Comparison of ENCODE assay signal across 13 mouse cellular contexts in genomic region chr13:119965302-119965952, GRCm38 (mm10). TPM values are rescaled to one million over a fixed set of nuclear protein-coding genes. Genes with fewer than 3 reads are reported as not detected.
DNase-seq lines count a peak whose midpoint lies in the region; ATAC-seq and TF ChIP-seq lines count a peak whose summit lies in the region.
"Not testable (repeated sequence)": the region's sequence is repeated elsewhere in the genome, so short reads cannot be mapped to it uniquely, and the experiment has no call there.
"Had no signal": no experiment of that assay in that cellular context is flagged by ENCODE, and none has a peak within 500 bp of the region (broad histone marks: within the 10 kb centered on the region; RNA-seq: fewer than 3 reads in every experiment).

No protein-coding gene starts in this region.

- not testable (repeated sequence) for DNase-seq in embryonic facial prominence, embryonic 14.5 days (ENCODE audit: low spot score); lung, embryonic 14.5 days; stomach, postnatal 0 days (ENCODE audit: low spot score)
- DNase-seq in kidney, postnatal 14 days: peak; percentile 3

- H3K36me3 ChIP-seq in embryonic facial prominence, embryonic 14.5 days (ENCODE audit: control insufficient read depth, insufficient read depth, low read length); heart, embryonic 11.5 days (ENCODE audit: control insufficient read depth, insufficient read depth, low read length); hindbrain, embryonic 16.5 days (ENCODE audit: control insufficient read depth, insufficient read depth, low read length); lung, embryonic 14.5 days (ENCODE audit: insufficient read depth); midbrain, embryonic 16.5 days (ENCODE audit: control insufficient read depth, insufficient read depth, low read length); stomach, postnatal 0 days (ENCODE audit: control insufficient read depth, insufficient read depth, low read length): not testable (repeated sequence)

- H3K9ac ChIP-seq in embryonic facial prominence, embryonic 14.5 days (ENCODE audit: low read depth, low read length); heart, embryonic 11.5 days (ENCODE audit: low read depth, low read length); hindbrain, embryonic 16.5 days (ENCODE audit: low read depth, low read length); lung, embryonic 14.5 days; midbrain, embryonic 16.5 days (ENCODE audit: low read depth, low read length); stomach, postnatal 0 days (ENCODE audit: low read length): not testable (repeated sequence)

- H3K4me2 ChIP-seq in embryonic facial prominence, embryonic 14.5 days (ENCODE audit: low read depth, low read length): peak overlapping the region; percentile 39
- H3K4me2 ChIP-seq in heart, embryonic 11.5 days: peak overlapping the region; percentile 43
- H3K4me2 ChIP-seq in hindbrain, embryonic 16.5 days (ENCODE audit: low read length); midbrain, embryonic 16.5 days (ENCODE audit: low read length): not testable (repeated sequence)
- peak overlapping the region; percentile 35; the same call in 1 of the 2 replicates for H3K4me2 ChIP-seq in lung, embryonic 14.5 days
- H3K4me2 ChIP-seq in stomach, postnatal 0 days (replicated peaks; ENCODE audit: low read depth): peak overlapping the region; percentile 29; the same call in 1 of the 2 replicates

- not testable (repeated sequence) for H3K4me3 ChIP-seq in embryonic facial prominence, embryonic 14.5 days (ENCODE audit: low read depth, low read length); hindbrain, embryonic 16.5 days (ENCODE audit: low read length); lung, embryonic 14.5 days (ENCODE audit: low read depth, low read length); midbrain, embryonic 16.5 days (ENCODE audit: low read depth, low read length); stomach, postnatal 0 days (ENCODE audit: low read depth, low read length)
- H3K4me3 ChIP-seq in heart, embryonic 11.5 days (ENCODE audit: low read depth, low read length): peak overlapping the region; percentile 26; the same call in 1 of the 2 replicates

- H3K27me3 ChIP-seq in embryonic facial prominence, embryonic 14.5 days (replicated peaks; ENCODE audit: control insufficient read depth, insufficient read depth, low read length); heart, embryonic 11.5 days (ENCODE audit: control insufficient read depth, insufficient read depth, low read length); hindbrain, embryonic 16.5 days (replicated peaks; ENCODE audit: control insufficient read depth, insufficient read depth, low read length); lung, embryonic 14.5 days (ENCODE audit: insufficient read depth, low read length); midbrain, embryonic 16.5 days (ENCODE audit: control insufficient read depth, insufficient read depth, low read depth, low read length); stomach, postnatal 0 days (ENCODE audit: control insufficient read depth, insufficient read depth, low read length): not testable (repeated sequence)

- not testable (repeated sequence) for TF ChIP-seq EP300 in stomach, postnatal 0 days (optimal IDR thresholded peaks at IDR 0.05)

- ATAC-seq in activated CD4-positive, CD25-positive, alpha-beta regulatory T cell, adult 4 months: peak; percentile 32
- peak; percentile 84 for ATAC-seq in embryonic facial prominence, embryonic 14.5 days (ENCODE audit: low read depth)
- peak; percentile 62; the same call in 1 of the 2 replicates for ATAC-seq in heart, embryonic 11.5 days (replicated peaks; ENCODE audit: insufficient number of reproducible peaks, low FRiP score, low TSS enrichment)
- peak; percentile 58; the same call in 1 of the 2 replicates for ATAC-seq in hindbrain, embryonic 16.5 days
- ATAC-seq in lung, embryonic 14.5 days (ENCODE audit: insufficient read depth): peak; percentile 87
- 0 out of 2 replicates have a peak, but pooled peaks have one; percentile 23 for ATAC-seq in midbrain, embryonic 16.5 days
- ATAC-seq in stomach, postnatal 0 days (ENCODE audit: low FRiP score, low TSS enrichment): peak; percentile 49

- not testable (repeated sequence) for H3K9me3 ChIP-seq in embryonic facial prominence, embryonic 14.5 days (ENCODE audit: control insufficient read depth, low read length); heart, embryonic 11.5 days (replicated peaks; ENCODE audit: control insufficient read depth, low read length); hindbrain, embryonic 16.5 days (ENCODE audit: control insufficient read depth, low read length); lung, embryonic 14.5 days (ENCODE audit: low read depth, low read length); midbrain, embryonic 16.5 days (replicated peaks; ENCODE audit: control insufficient read depth, low read length, poor library complexity, severe bottlenecking); stomach, postnatal 0 days (ENCODE audit: control insufficient read depth, low read length)

- 2% methylated on average over 12 of the region's 34 CpGs for WGBS in embryonic facial prominence, embryonic 14.5 days
- WGBS in heart, embryonic 11.5 days (ENCODE audit: insufficient replicate concordance): under 1% methylated on average over 15 of the region's 34 CpGs
- WGBS in hindbrain, embryonic 16.5 days: 0% methylated on average over 6 of the region's 34 CpGs
- WGBS in lung, embryonic 14.5 days: under 1% methylated on average over 13 of the region's 34 CpGs
- WGBS in midbrain, embryonic 16.5 days: under 1% methylated on average over 11 of the region's 34 CpGs
- 1% methylated on average over 13 of the region's 34 CpGs for WGBS in stomach, postnatal 0 days

- TF ChIP-seq CTCF in lung, embryonic 14.5 days (IDR thresholded peaks at IDR 0.05; ENCODE audit: low read depth); stomach, postnatal 0 days (IDR thresholded peaks at IDR 0.05; ENCODE audit: low read depth): not testable (repeated sequence)

- H3K27ac ChIP-seq in embryonic facial prominence, embryonic 14.5 days (replicated peaks; ENCODE audit: low read depth, low read length); heart, embryonic 11.5 days (ENCODE audit: low read depth, low read length); hindbrain, embryonic 16.5 days (ENCODE audit: low read depth, low read length); lung, embryonic 14.5 days (ENCODE audit: low read depth); midbrain, embryonic 16.5 days (ENCODE audit: low read length); stomach, postnatal 0 days (replicated peaks): not testable (repeated sequence)

- H3K4me1 ChIP-seq in embryonic facial prominence, embryonic 14.5 days (ENCODE audit: control insufficient read depth, insufficient read depth, low read length); heart, embryonic 11.5 days (ENCODE audit: control insufficient read depth, insufficient read depth, low read length); hindbrain, embryonic 16.5 days (ENCODE audit: control insufficient read depth, insufficient read depth, low read depth, low read length); lung, embryonic 14.5 days (ENCODE audit: insufficient read depth); midbrain, embryonic 16.5 days (ENCODE audit: control insufficient read depth, insufficient read depth, low read length); stomach, postnatal 0 days (replicated peaks; ENCODE audit: control insufficient read depth, insufficient read depth): not testable (repeated sequence)

RNA-seq across cellular contexts. Expression of gene B020031M17Rik, which starts 14.8 kb away (rescaled TPM):
- not detected for polyA plus RNA-seq in activated CD4-positive, CD25-positive, alpha-beta regulatory T cell, adult 4 months (2017; shearing (Covaris generic))
- not detected in 2 replicates for polyA plus RNA-seq in embryonic facial prominence, embryonic 14.5 days (2014; fragmentation: Nextera tagmentation; extraction: Ambion mirVana)
- not detected in 2 replicates for polyA plus RNA-seq in heart, embryonic 11.5 days (2014; fragmentation: Nextera tagmentation; extraction: Ambion mirVana)
- not detected in 2 replicates for polyA plus RNA-seq in hindbrain, embryonic 16.5 days (2015; fragmentation: Nextera tagmentation; extraction: Ambion mirVana)
- not detected in 2 replicates for polyA plus RNA-seq in lung, embryonic 14.5 days (2014; fragmentation: Nextera tagmentation; extraction: Ambion mirVana)
- not detected in 2 replicates for polyA plus RNA-seq in midbrain, embryonic 16.5 days (2015; fragmentation: Nextera tagmentation; extraction: Ambion mirVana)
- not detected in 2 replicates for polyA plus RNA-seq in stomach, postnatal 0 days (2015; fragmentation: Nextera tagmentation; extraction: Ambion mirVana)
- polyA plus RNA-seq: cerebellum, adult 2 months; embryonic facial prominence, embryonic 10.5 days; liver, adult 2 months; midbrain, postnatal 0 days; thymus, postnatal 0 days had no signal

RNA-seq across cellular contexts. Expression of gene Gm21761, which starts 36.4 kb away (rescaled TPM):
- not detected for polyA plus RNA-seq in activated CD4-positive, CD25-positive, alpha-beta regulatory T cell, adult 4 months (2017; shearing (Covaris generic))
- not detected in 2 replicates for polyA plus RNA-seq in embryonic facial prominence, embryonic 14.5 days (2014; fragmentation: Nextera tagmentation; extraction: Ambion mirVana)
- not detected in 2 replicates for polyA plus RNA-seq in heart, embryonic 11.5 days (2014; fragmentation: Nextera tagmentation; extraction: Ambion mirVana)
- polyA plus RNA-seq in hindbrain, embryonic 16.5 days (2015; fragmentation: Nextera tagmentation; extraction: Ambion mirVana): not detected in 2 replicates
- not detected in 2 replicates for polyA plus RNA-seq in lung, embryonic 14.5 days (2014; fragmentation: Nextera tagmentation; extraction: Ambion mirVana)
- not detected in 2 replicates for polyA plus RNA-seq in midbrain, embryonic 16.5 days (2015; fragmentation: Nextera tagmentation; extraction: Ambion mirVana)
- not detected in 2 replicates for polyA plus RNA-seq in stomach, postnatal 0 days (2015; fragmentation: Nextera tagmentation; extraction: Ambion mirVana)
- polyA plus RNA-seq: cerebellum, adult 2 months; embryonic facial prominence, embryonic 10.5 days; liver, adult 2 months; midbrain, postnatal 0 days; thymus, postnatal 0 days had no signal

Comparison
In these comparisons a context has a peak if more than half of its experiments do, and no peak if none do; other contexts are left out.
1. ATAC-seq: peak in every context shown above with its lines; median percentile 87 in lung, embryonic 14.5 days; 84 in embryonic facial prominence, embryonic 14.5 days; 62 in heart, embryonic 11.5 days; 58 in hindbrain, embryonic 16.5 days; 49 in stomach, postnatal 0 days; 32 in activated CD4-positive, CD25-positive, alpha-beta regulatory T cell, adult 4 months; 23 in midbrain, embryonic 16.5 days.